Mouse (Mus musculus) midbrain, embryonic 14.5 days (tissue): ENCODE results near the gene Ndufa11. TPM values are rescaled to one million over a fixed set of nuclear protein-coding genes. Genes with fewer than 3 reads are reported as not detected.

Experiments used
- ATAC-seq: fragments of 200-750 bp; cut with Nextera tagmentation; 2 replicates; pipeline ENCODE4 v1.8.0; 2017; ENCODE audit warnings: moderate number of reproducible peaks, moderate library complexity; ENCODE audit not compliant: low FRiP score, low TSS enrichment
- DNase-seq: peaks from one replicate; pipeline ENCODE4 v3.0.0-alpha.2; 2015
- H3K27ac ChIP-seq: fragments of 300-500 bp; sonication (generic); replicated peaks from 2 replicates; pipeline ENCODE4 v1.5.1; 2014; ENCODE audit warnings: mild to moderate bottlenecking, low read depth, low read length, moderate library complexity
- H3K27me3 ChIP-seq: fragments of 300-500 bp; sonication (generic); 2 replicates; pipeline ENCODE4 v1.6.1; 2014; ENCODE audit warnings: low read length, control low read depth, mixed read lengths; ENCODE audit not compliant: control insufficient read depth, insufficient read depth
- H3K36me3 ChIP-seq: fragments of 300-500 bp; sonication (generic); 2 replicates; pipeline ENCODE4 v1.6.1; 2014; ENCODE audit warnings: low read length, control low read depth; ENCODE audit not compliant: control insufficient read depth, insufficient read depth
- H3K4me1 ChIP-seq: fragments of 300-500 bp; sonication (generic); 2 replicates; pipeline ENCODE4 v1.6.1; 2014; ENCODE audit warnings: mild to moderate bottlenecking, antibody characterized with exemption, low read length, control low read depth; ENCODE audit not compliant: control insufficient read depth, insufficient read depth
- H3K4me2 ChIP-seq: fragments of 300-500 bp; sonication (generic); 2 replicates; pipeline ENCODE4 v1.6.1; 2014; ENCODE audit warnings: mild to moderate bottlenecking, low read length, moderate library complexity
- H3K4me3 ChIP-seq: fragments of 300-500 bp; sonication (generic); replicated peaks from 2 replicates; pipeline ENCODE4 v1.5.1; 2014; ENCODE audit warnings: low read depth, low read length
- H3K9ac ChIP-seq: fragments of 300-500 bp; sonication (generic); replicated peaks from 2 replicates; pipeline ENCODE4 v1.6.1; 2014; ENCODE audit warnings: mild to moderate bottlenecking, low read length, moderate library complexity
- H3K9me3 ChIP-seq: fragments of 300-500 bp; sonication (generic); 2 replicates; pipeline ENCODE4 v1.6.1; 2016; ENCODE audit warnings: low read length, control low read depth, mixed read lengths; ENCODE audit not compliant: control insufficient read depth
- WGBS: fragments of 180-500 bp; shearing (Covaris S2); extraction: QIAGEN DNeasy Blood & Tissue Kit; methylation state at CpG from one replicate; pipeline ENCODE4 v1.1.7; 2014; 5-methylcytosine and 5-hydroxymethylcytosine counted together
- polyA plus RNA-seq: library from polyadenylated mRNA; unstranded; fragments of >200 nt; fragmentation: Nextera tagmentation; extraction: Ambion mirVana; gene quantifications from 2 replicates; pipeline ENCODE4 v1.2.1, GENCODE M21; 2014

Gene Ndufa11
- 478 and 643 TPM in 2 replicates for polyA plus RNA-seq

- under 1% methylated on average over 59 of the region's 59 CpGs for WGBS
- DNase-seq (peak; percentile 100), ATAC-seq (peak; percentile 80)
- Histone ChIP-seq H3K4me3 (peak within 1 kb of the TSS; percentile 80), H3K36me3 (peaks cover 20% of the 10 kb centered on the region), H3K27ac (peak within 1 kb of the TSS; percentile 85), H3K27me3 (no peaks in the 10 kb centered on the region), H3K9ac (peak within 1 kb of the TSS; percentile 89), H3K9me3 (no peaks in the 10 kb centered on the region), H3K4me2 (peak within 1 kb of the TSS; percentile 82), H3K4me1 (peaks cover 20% of the 10 kb centered on the region)
These were observed at the start of gene Ndufa11, which contains the start of gene Vmac for GRCm38 (mm10) chr17:56717363-56718058. TSS of gene Ndufa11 (plus strand) at chr17:56717767. TSS of gene Vmac (minus strand) at chr17:56718022.

DNA sequence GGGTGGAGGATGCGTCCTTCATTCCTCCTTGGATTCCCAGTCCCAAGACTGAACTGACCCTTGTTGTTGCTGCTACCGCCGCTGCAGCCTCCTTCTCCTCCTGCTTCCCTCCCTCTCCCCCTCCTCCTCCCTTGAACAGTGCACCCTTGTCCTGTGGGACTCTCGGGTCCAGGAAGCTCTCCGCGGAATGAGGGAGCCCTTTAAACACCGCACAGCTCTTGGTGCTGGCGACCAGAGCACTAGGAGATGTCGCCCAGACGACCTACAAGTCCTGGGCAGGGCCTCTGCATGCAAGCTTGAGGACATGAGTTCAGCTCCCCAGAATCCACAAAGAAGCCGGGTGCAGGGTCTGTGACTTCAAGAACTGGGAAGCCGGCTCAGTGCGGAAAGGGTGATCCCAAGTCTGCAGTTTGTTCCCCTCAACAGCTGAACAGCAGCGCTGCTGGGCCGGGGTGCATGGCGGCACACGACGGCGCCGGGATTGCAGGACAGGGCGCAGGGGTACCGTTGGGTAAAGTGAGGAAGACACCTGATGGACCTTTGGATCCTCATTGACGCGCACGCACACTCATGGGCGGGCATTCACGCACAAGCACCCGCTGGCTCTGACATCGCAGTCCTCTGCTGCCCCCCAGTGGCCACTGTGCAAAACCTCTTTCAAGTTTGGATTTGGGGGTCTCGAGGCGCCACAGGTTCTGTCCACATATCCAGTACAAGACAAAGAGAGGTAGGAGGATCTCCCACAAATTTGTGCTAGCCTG lies 49.0 kb upstream of the Ndufa11 start:
- Histone ChIP-seq H3K4me1 (peaks cover 10% of the 10 kb centered on the region; the same call in 1 of the 2 replicates), H3K27ac (no peak overlapping the region), H3K27me3 (peaks cover 13% of the 10 kb centered on the region), H3K9ac (peak overlapping the region; percentile 39), H3K9me3 (no peaks in the 10 kb centered on the region), H3K4me2 (peak overlapping the region; percentile 78), H3K4me3 (peak overlapping the region; percentile 36), H3K36me3 (no peaks in the 10 kb centered on the region)
- DNase-seq: peak; percentile 94
- no peak for ATAC-seq
- WGBS: 7% methylated on average over 31 of the region's 31 CpGs

DNA sequence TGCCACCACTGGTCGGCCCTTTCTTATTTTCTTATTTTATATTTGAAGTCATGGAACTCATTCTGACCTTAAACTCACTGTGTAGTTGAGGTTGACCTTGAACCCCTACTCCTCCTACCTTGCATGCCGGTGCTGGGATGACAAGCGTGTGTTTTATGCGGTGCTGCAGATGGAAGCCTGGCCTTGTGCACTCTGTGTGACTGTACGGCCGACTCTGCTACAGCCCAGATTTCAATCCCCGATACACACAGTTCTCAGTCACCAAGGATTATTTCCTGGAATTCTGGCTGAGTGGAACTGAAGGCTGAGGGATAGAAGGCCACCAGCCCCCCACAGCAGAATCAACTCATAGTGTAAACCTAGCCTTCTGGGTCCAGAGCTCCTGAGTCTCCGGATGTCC lies 47.8 kb upstream of the Ndufa11 start:
- Histone ChIP-seq H3K4me2 (no peak overlapping the region), H3K27me3 (peaks cover 13% of the 10 kb centered on the region), H3K4me1 (peaks cover 16% of the 10 kb centered on the region), H3K36me3 (no peaks in the 10 kb centered on the region), H3K9me3 (no peaks in the 10 kb centered on the region), H3K4me3 (no peak overlapping the region), H3K9ac (no peak overlapping the region), H3K27ac (no peak overlapping the region)
- ATAC-seq (no peak), DNase-seq (no peak)
- WGBS: 85% methylated on average over 8 of the region's 8 CpGs

- under 1% methylated on average over 65 of the region's 66 CpGs for WGBS
- ATAC-seq: peak; percentile 91
- H3K27ac ChIP-seq: peak within 1 kb of the TSS; percentile 77
- H3K4me2 ChIP-seq: peak within 1 kb of the TSS; percentile 83
- peaks cover 25% of the 10 kb centered on the region for H3K4me1 ChIP-seq
- H3K27me3 ChIP-seq: peaks cover 6% of the 10 kb centered on the region
- DNase-seq: peak; percentile 100
- H3K36me3 ChIP-seq: peaks cover 16% of the 10 kb centered on the region; the same call in 1 of the 2 replicates
- no peaks in the 10 kb centered on the region for H3K9me3 ChIP-seq
- H3K4me3 ChIP-seq: peak within 1 kb of the TSS; percentile 96
- H3K9ac ChIP-seq: peak within 1 kb of the TSS; percentile 91
These were observed 44.5 kb upstream of the Ndufa11 start, which contains the start of gene Ranbp3 for GRCm38 (mm10) chr17:56672941-56673646. TSS of gene Ranbp3 (plus strand) at chr17:56673294.

- H3K4me2 ChIP-seq: peak overlapping the region; percentile 83
- ATAC-seq: peak; percentile 19; the same call in 1 of the 2 replicates
- no peak for DNase-seq
- H3K9me3 ChIP-seq: no peaks in the 10 kb centered on the region
- H3K27ac ChIP-seq: peak overlapping the region; percentile 77
- peaks cover 16% of the 10 kb centered on the region; the same call in 1 of the 2 replicates for H3K36me3 ChIP-seq
- H3K4me1 ChIP-seq: peaks cover 20% of the 10 kb centered on the region
- H3K9ac ChIP-seq: peak overlapping the region; percentile 91
- WGBS: 1% methylated on average over 37 of the region's 37 CpGs
- H3K4me3 ChIP-seq: peak overlapping the region; percentile 96
- no peaks in the 10 kb centered on the region for H3K27me3 ChIP-seq
These were observed 43.7 kb upstream of the Ndufa11 start for GRCm38 (mm10) chr17:56673647-56674416.

GRCm38 (mm10) chr17:56681791-56682190 lies 35.8 kb upstream of the Ndufa11 start:
- Histone ChIP-seq H3K4me3 (no peak overlapping the region), H3K27ac (no peak overlapping the region), H3K4me2 (no peak overlapping the region), H3K36me3 (peaks cover 40% of the 10 kb centered on the region), H3K27me3 (no peaks in the 10 kb centered on the region), H3K4me1 (0 out of 2 replicates have a peak, but pooled peaks cover 7% of the 10 kb centered on the region), H3K9ac (no peak overlapping the region), H3K9me3 (no peaks in the 10 kb centered on the region)
- no peak for DNase-seq
- ATAC-seq: no peak
- 91% methylated on average over 4 of the region's 4 CpGs for WGBS

GRCm38 (mm10) chr17:56682880-56683279 lies 34.7 kb upstream of the Ndufa11 start:
- H3K9me3 ChIP-seq: no peaks in the 10 kb centered on the region
- WGBS: 80% methylated on average over 3 of the region's 3 CpGs

More at GRCm38 (mm10) chr17:56682880-56683279, 34.7 kb upstream of the Ndufa11 start:
- DNase-seq: no peak
- Histone ChIP-seq H3K4me1 (no peaks in the 10 kb centered on the region), H3K27ac (no peak overlapping the region), H3K36me3 (peaks cover 43% of the 10 kb centered on the region), H3K27me3 (no peaks in the 10 kb centered on the region), H3K4me3 (no peak overlapping the region), H3K4me2 (no peak overlapping the region), H3K9ac (no peak overlapping the region)
- ATAC-seq: no peak
